Mouse (Mus musculus) lung, postnatal 4 days (tissue): ENCODE measurements at regions not wholly inside any gene's neighbourhood (a gene's known extent, or its start where the extent isn't known, plus 50 kb on each side); places are given as distances from the start of the nearest gene placed in this dataset.

Source experiments
- DNase-seq, 2 experiments: peaks; one replicate each; pipeline ENCODE4 v3.0.0; 2021

DNA sequence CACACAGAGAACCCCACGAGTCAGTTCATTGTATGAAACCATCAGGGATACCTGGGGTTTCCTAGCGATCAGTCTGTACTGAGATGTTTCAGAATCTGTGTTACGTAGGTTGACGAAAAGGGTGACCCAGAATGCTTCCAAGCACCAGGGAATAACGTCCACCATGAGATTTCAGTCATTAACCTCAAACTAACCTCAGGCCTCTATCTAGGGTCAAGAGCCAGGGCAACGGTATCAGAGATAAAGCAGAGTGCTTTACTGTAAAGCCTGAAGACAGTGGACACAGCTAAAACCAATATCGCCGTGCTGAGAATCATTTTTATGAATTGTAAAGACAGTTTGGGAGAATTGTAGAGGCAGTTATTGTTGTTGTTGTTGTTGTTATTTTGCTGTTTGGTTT lies 52.9 kb upstream of the Errfi1 start:
- no peak for DNase-seq

DNA sequence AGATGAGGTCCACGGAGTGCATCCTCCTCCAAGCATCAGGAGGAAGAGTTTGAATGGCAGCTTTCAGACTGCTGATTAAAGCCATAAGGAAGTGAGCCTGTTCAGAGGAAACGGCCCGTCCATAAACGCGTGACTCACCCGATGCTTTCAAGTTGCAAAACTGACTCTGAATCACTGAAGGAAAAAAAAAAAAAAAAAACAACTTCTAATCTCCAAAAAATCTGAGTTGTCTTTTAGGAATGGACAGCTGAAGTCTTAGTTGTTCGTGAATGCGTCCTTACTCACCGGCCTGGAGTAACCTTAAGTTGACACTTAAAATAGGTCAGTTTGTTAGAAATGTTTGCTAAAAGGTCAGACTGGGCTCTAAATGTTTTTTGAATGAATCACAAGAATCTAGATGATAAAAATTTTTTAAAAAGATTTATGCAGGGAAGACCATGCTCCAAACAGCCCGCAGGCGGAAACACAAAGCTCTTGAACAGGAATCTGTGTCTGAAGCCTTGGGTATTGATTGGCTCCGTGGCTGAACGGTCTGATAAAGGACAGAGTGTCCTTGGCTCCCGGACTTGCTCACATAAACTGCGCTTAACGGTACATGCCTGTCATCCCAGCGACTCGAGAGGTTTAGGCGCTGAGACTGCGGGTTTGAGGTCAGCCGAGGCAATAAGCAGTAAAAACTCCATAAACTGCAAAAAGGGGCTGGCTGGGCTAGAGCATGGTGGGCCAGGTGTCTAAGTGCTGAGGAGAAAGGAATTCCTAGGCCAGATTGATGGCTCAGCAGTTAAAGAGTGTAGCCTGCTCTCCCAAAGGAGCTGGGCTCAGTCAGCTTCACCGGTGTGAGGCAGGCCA lies 53.9 kb upstream of the Errfi1 start:
- DNase-seq = peak; percentile 49 to 54

DNA sequence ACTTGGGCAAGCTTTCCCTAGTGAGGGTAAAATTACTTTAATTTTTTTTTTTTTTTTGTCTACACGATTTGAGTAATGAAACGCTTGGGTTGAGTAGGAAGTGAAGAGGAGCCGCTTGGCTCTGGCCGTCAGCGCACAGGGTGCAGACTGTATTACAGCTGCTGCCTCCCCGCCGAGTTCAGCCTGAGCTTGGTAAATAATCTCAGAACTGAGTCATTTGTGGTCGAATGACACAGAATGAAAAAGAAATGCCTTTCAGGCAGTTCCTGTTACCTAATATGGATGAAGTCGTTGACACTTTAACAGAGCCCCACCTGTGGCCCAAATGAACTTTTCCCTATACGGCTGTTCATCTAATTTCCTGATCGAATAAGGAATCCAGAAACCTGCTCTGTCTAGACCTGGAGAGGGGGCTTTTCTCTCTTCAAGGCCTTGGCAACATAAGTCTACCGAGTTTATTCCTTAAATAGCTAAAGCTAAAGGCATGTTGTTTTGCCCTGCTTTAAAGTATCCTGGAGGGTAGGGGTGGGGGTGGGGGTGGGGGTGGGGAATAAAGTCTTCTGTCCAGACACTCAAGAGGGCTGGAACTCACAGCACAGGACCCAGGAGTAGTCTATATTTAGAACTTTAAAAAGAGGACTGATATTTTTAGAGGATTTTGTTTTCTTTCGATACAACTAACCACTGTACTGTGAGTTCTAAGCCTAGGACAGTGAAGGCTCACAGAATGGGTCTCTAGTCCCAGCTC lies 54.8 kb upstream of the Errfi1 start:
- peak; percentile 61 to 67 for DNase-seq

DNA sequence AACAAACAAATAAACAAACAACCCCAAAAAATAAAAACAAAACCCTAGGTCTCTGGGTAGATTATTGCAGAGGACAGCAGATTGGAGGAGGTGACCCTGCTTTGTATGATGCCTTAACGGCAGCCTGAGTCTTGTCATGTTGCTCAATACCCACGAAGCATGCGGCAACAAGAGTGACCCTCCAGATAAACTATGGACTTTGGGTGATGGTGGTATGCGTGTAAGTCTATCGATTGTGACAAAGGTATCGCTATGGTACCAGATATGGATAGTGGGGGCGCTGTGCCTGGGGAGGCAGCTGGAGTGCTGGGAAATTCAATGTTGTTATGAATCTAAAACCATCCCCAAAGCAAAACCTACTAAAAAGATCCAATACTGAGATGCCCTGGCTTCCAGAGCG lies 55.4 kb upstream of the Errfi1 start:
- no peak for DNase-seq

DNA sequence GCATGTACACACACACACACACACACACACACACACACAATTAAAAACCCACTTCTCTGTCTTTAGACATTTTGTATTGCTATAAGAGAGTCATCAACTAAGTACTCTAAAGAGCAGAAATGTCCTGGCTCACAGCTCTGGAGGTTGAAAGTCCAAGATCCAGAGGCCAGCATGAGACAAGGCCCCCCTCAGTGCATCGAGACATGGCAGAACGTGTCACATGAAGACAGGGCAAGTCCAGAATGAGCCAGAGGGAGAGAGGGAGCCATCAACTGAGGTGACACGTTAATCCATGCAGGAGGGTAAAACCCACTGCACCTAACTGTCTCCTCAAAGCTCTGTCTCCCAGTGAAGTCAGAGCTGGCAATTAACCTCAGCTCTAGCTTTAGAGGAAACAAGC lies 56.7 kb upstream of the Errfi1 start:
- DNase-seq = no peak

DNA sequence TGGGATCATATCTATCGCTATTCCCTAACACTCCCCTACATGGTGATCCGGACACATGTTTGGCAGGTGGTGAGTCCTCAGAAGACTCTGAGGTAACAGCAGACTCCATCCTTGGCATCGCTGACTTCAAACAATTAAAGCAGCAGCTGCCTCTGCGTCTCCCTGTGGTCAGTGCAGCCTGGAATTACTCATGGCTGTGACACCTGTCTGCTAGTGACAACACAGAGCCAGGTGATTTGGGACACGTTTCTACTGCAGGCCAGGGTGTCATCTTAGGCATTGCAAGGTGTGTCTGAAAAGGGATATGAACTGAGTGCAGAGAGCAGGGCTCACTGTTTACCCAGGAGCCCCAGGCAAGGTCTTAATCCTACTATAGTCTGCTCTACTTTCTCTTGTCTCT lies 58.8 kb upstream of the Errfi1 start:
- no peak for DNase-seq

DNA sequence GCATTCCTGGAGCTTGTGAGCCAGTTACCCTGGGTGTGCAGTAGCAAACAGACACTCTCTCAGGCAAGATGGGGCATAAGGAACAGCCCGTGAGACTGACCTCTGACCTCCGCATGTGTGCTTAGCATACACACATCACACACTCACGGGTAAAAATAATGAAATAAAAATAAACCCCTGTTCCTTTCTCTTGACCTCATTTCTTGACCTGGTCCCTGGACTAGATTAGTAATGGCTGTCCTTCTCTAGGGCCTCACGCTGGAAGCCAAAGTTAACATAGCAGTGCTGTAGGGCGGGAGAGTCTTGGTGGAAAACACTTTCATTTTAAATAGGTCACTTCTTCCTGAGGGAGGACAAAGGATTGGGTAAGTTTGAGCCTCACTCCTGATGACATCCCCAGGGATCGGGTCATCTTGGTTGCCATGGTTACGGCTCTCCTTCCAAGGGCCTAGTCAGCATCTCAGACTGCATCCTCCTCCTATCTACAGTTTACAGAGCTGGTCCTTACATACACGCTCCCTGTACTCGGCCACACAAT lies 59.4 kb upstream of the Errfi1 start:
- no peak for DNase-seq

DNA sequence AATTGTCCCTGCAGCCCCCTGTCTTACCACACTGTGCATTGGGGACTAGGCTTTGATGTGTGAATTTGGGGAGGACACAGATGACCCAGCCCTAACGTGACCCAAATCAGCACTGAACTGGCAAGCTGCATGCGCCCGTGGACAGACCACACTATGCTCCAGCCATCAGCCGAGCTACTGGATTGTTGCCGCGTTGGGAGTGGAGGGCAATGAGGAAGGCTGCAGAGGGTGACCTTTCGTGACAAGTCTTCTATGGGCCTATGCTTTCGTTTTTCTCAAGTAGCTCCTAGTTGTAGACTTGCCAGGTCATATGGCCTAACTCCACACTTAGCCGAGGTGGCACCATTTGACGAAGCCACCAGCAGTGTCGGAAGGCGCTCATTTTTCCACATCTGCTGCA lies 60.6 kb upstream of the Errfi1 start:
- no peak for DNase-seq

DNA sequence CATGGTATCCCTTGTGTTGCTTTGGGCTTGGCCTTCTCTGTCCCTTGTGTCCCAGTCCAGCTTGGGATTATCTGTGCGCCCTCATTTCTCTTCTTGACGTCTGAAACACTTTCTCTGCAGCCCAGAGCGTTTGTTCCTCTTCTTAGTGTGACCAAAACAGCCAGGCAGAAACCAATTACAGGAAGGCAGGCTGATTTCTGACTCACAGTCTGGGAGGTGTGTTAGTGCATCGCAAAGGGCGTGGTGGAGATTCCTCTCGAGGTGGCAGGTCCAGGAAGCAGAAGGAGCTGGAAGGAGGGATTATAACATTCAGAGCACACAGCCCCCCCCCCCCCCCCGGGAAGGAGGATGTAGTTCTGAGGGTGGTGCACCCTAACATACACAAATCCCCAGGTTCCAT lies 64.6 kb upstream of the Errfi1 start:
- DNase-seq = no peak

DNA sequence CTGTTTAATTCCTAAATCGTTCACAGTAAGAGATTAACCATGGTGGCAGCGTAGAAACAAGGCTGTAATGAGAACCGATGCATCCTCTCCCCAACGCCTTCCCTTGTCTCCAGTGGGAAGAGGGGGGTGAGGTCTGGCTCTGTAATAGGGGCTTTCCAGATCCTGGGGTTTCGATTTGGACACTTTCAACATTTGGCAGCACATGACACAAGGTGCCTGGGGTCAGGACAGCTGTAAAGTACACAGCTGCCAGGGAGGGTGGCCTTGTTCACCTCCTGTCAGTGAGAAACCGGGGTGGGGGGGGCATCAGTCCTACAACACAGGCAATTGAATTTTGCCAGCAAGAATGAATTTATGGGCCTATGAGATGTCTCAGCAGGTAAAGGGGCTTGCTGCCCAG lies 66.6 kb upstream of the Errfi1 start:
- DNase-seq = no peak

DNA sequence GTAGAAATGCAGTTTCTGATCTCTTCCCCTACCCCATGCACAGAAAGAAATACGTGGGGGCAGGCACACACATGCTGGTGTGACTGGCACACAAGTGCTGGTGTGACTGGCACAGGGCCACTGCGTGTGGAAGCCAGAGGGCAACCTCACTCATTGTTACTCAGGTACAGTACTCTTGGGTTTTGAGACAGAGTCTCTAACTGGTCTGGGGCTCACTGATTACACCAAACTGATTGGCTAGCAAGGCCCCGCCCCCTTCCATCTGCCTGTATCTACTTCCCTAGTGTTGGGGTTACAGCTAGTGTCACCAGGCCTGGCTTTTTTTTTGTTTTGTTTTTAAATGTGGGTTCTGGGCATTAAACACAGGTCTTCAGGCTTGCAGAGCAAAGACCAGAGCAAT lies 67.1 kb upstream of the Errfi1 start:
- no peak for DNase-seq

DNA sequence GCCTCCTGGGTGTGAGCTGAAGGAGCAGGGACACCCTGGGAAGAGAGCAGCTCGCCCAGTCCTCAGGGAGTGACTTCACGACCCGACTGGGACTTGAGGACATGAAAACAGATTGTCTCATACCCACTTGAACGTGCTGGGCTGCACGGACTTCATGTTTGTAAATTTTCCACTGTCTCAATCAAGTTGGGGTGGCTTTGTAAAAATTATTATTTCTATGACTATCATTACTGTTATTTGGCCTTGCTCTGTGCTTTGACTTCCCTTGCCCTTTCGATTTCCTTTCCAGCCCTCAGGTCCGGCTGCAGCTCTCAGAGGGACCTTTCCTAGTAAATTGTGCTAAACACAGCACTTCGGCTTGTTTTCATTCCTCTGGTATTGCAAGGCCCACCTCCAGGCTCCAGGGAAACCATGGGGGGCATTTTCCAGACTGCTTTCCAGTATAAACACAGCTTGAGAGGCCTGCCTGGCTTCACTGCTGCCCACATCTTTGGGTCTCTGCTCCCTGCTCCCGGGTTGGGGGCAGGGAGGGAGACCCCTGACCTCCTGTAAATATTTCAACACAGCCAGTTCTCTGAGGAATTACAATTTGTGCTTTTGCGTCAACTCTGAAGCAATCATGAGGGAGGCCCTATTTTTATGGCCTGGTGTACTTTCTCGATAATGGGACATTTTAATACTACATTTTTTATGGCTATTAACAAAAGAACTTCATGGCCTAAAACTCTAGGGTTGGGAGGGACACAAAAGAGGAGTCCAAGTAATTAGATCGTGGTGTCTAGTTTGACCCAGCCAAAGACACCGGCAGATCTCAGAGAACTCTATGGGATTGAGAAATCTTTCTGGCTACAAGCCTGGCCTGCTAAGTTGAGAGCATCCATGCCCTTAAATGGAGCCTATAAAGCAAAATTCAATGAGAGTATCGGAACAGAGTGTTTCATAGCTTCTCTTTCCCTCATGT lies 68.9 kb upstream of the Errfi1 start:
- DNase-seq = peak; percentile 55 to 79

DNA sequence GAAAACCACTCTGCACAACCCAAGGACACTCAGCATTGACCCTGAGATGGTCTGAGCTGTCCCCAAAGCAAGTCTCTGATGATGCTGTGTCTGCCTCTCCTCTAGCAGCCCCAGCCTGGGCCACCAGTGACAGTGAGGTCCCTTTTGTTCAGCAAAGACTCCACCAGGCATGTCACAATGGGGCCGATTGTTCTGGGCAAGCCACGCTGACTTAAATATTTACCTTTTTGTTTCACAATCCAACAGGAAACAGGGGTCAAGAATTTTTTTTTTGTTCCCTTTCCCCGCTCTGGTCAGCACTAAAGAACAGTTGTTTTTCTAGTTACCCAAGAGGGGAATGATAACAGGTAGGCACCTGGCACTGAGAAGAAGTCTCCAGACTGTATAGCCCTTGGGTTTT lies 72.4 kb upstream of the Errfi1 start:
- DNase-seq = peak; percentile 48 to 68

DNA sequence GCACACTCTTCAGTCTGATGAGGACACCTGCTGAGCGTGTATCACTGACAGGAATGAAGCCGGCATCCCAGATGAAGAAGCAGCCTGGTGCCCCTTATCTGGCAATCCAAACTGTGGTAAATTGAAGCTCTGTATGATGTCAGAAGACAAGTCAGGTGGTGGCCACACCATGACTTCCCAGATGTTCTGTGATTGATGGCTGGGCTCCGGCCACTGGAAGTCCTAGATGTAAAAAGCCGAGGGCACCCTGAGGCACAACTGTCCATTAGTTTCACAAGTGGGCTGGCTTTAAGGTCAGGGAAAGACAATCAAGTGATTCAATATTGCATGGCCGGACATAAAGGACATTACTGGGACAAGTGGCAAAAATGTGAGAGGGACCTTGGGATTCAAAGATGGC lies 74.4 kb upstream of the Errfi1 start:
- no peak for DNase-seq

DNA sequence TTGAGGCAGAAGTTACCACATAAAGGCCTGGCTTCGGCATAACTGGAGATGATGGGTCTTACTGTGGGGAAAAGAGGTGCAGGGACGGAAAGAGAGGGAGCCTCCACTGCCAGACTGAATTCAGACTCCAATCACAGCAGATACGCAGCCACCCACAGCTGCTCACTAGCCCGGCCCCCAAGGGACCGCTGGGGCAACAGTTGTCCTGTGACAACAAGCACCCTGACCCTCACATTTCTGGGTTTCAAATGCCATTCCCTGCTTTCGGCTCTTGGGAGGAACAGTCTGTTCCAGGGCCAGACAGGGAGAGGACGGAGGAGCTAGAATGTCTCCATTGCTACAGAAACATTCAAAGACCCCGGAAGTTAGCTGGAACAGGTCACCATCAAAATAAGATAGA lies 75.0 kb upstream of the Errfi1 start:
- peak in 1 of 2 experiments; percentile 67 for DNase-seq

DNA sequence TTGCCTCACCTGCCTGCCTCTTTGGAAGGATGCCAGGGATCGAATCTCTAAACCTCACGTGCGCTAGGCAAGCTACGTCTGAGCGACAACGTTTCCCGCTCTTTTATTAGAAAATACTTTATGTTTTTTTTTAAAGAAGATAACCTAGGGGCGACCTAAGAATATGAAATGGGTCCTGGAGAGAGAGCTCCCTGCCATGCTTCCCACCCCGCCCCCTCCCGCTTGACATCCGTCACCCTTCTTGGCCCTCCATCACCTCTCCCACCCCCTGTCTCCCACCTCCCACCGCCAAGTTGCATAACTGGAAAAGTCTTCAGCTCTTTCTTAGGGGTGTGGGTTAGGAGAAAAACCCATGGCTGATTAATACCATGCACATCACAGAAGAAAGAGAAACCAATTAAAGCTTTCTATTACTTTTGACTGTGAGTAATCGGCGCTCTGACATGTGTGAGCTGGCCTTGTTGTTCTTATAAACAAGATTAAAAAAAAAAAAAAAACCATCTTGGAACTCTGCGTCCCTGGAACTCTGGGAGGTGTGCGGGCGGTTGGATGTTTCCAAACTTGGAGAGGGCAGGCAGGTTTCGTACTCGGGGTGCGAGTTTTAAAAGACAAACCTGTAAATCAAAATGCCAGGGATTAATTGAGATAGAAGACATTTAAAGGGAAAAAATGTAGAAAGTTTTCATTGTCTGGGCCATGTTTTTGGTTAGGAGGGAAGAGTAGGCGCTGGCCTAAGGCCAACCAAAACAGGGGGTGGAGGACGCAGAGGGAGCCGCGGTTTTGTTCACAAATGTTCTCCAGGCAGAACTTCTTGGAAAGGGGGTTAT lies 77.8 kb upstream of the Errfi1 start:
- DNase-seq = no peak

DNA sequence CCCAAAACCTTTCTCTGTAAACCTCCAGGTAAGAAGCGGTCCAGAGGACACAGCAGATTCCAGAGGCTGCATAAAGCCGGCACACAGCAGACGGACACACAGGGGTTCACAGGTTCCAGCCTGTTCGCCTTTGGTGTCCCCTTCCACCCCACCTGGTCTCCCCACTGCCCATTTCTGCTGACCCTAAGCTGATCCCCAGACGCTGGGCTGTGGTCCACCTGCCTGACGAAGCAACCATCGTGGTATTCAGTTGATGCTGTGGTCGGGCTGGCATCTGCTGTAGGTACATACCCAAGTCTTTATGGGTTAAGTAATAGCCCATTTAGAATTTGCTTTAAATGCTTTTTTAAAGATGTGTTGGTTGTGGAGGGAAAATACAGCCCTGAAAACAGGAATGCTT lies 78.4 kb upstream of the Errfi1 start:
- DNase-seq = no peak

DNA sequence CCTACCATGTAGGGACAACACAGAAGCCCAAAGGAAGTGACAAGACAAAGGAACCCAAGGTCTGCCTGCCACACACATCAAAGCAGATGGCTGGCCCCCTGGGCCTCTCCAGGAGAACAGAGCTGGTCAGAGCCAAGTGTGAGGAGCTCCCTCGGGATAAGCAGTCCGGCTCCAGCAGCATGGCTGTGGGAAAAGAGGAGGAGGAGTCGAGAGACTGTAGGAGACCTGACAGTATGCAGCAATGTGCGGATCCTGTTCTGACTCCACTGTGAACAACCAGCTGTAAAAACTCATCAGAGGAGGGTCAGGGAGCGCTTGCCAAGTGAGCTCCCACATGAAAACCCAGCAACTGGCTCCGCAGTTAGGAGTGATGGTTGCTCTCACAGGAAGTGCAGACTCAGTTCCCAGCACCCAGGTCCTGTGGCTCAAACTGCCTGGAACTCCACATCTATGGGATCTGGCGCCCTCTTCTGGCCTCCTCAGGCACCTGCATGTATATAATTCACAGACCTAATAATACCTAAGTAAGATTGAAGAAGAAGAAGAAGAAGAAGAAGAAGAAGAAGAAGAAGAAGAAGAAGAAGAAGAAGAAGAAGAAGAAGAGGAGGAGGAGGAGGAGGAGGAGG lies 79.3 kb upstream of the Errfi1 start:
- no peak for DNase-seq

DNA sequence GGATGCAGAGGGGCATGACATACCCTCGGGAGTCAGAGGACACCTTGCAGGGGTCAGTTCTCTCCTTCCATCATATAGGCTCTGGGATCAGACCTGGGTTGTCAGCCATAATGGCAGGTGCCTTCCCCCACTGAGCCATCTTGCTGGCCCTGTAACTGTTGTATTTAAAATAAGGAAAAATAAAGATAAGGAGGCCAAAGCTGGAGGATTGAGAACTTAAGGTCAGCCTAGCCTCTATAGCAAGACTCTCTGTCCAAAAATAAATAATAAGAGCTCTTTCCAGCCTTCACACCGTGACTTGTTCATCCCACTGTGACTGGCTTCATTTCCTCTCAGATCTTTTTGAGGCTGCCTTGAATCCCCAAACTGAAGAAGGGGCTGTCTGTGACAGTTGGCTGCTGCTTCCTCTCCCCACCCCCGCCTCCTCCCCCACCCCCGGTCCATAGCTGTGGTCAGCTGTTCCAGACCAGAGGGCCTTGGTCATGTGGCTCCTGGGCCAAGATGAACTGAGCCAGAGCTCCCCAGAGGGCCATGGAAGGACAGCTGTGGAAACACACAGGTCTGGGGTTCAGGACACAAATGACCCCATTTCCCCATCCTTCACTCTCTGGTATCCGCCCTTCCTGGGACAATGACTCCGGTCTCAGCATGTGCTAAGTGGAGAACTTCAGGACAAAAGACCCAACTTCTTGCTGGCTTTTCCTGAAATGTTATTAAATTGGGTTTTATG lies 81.6 kb upstream of the Errfi1 start:
- no peak for DNase-seq

DNA sequence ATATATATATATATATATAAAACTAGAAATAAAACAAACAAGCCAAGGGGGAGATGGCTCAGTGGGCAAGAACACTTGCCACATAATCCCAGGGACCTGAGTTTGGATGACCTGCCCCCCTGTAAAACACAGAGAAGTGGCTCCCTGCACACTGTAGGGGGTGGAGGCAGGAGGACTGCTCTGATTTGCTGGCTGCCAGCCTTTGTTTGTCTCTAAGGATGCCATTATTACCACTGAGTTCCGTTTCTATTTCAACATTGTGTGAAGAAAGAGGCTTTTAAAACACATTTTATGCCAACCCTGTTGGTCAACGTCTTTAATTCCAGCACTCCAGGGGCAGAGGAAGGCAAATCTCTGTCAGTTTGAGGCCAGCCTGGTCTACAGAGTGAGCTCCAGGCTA lies 82.2 kb upstream of the Errfi1 start:
- no peak for DNase-seq

DNA sequence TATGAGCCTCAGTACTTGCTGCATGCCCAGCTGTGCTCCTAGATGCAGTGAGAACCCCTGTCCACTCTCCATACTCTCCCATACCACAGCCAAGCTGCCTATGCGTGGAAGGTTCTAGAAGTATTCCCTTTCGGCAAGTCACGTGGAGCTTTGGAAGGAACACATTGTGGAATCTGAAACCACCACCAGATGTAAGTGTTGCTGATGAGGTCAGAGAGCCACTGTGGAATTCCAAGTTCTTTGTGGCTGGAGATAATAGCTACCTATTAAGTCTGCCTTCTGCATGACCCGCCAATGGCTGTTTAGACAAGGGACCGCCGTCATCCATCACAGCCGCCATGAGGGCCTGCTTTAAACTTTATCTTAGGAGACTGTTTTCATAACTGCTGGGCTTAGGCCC lies 84.7 kb upstream of the Errfi1 start:
- DNase-seq = no peak
